Mouse (Mus musculus) lung, adult 2 months (tissue): ENCODE results near the gene Smarca2. TPM values are rescaled to one million over a fixed set of nuclear protein-coding genes. Genes with fewer than 3 reads are reported as not detected.

Source experiments
- DNase-seq: peaks from one replicate; pipeline ENCODE4 v3.0.0; 2022
- H3K4me1 ChIP-seq: fragments of 200-500 bp; 2 replicates; pipeline ENCODE4 v1.6.1; 2011; ENCODE audit warnings: low read length; ENCODE audit not compliant: control insufficient read depth, insufficient read depth
- H3K4me3 ChIP-seq: fragments of 200-500 bp; replicated peaks from 2 replicates; pipeline ENCODE3; 2011; ENCODE audit warnings: low read depth, mild to moderate bottlenecking, control low read depth, low read length; ENCODE audit errors: extremely low read depth
- CTCF ChIP-seq: fragments of 200-500 bp; IDR thresholded peaks from 2 replicates; pipeline ENCODE4 v1.5.1; 2011; ENCODE audit warnings: mild to moderate bottlenecking, low read length, control low read depth; ENCODE audit not compliant: insufficient read depth
- POLR2A ChIP-seq: fragments of 200-500 bp; IDR thresholded peaks from 2 replicates; pipeline ENCODE4 v1.6.1; 2011; ENCODE audit warnings: low read depth, mild to moderate bottlenecking, control low read depth, low read length, borderline replicate concordance; ENCODE audit errors: extremely low read depth
- WGBS: fragments of 180-500 bp; shearing (Covaris S2); methylation state at CpG from one replicate; pipeline ENCODE4 v1.1.7; 2018; 5-methylcytosine and 5-hydroxymethylcytosine counted together
- polyA plus RNA-seq: library from polyadenylated mRNA; depleted of rRNA; stranded (reverse); fragments of >200 nt; gene quantifications from 2 replicates; pipeline ENCODE4 v1.2.3, GENCODE M21; 2012

The Smarca2 gene
- polyA plus RNA-seq, 1 experiment = 78.9 TPM

DNA sequence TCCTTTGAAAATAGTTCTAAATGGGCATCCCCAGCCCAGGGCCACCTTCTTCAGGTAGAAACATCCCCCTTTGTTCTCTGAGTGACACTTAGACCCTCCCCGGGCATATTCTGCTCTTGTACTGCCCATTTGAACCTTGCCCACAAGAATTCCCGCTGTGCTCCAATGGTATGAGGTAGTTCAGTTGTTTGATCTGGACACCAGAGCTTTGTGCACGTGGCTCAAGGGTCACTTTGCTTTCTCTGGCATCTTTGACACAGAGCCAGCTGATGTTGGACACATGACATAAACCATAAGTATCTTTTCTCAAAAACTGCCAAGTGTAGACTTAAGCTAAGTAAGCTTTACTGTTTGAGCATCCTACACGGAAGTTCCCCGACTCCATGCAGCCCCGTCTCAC lies 151.1 kb downstream of the Smarca2 start:
- H3K4me1 ChIP-seq = peaks cover 17% of the 10 kb centered on the region
- no peak for DNase-seq
- no peak overlapping the region for H3K4me3 ChIP-seq
- no peak for TF ChIP-seq POLR2A
- no peak for TF ChIP-seq CTCF
- 59% methylated on average over 6 of the region's 6 CpGs for WGBS

DNA sequence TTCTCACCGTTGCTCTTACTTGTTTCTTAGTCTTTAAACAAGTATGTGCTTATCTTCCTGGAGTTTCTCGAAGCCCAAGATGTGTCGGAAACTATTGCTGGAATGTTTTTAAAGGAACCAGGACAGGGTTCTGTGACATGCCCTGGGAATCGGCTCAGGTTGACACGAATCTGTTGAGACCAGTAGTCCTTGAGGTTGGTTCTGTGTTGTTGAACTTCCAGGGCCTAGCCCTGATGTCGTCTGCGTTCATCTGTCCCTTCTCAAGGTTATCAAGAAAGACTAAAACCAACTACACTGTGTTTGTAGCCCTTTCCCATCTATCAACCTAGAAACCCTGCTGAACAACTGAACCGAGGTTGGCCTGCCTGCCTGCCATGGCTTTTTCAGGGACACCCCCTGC lies 151.5 kb downstream of the Smarca2 start:
- Histone ChIP-seq H3K4me3 (no peak overlapping the region), H3K4me1 (peaks cover 17% of the 10 kb centered on the region)
- DNase-seq = no peak
- WGBS = 41% methylated on average over 8 of the region's 8 CpGs
- TF ChIP-seq CTCF (no peak), POLR2A (no peak)

DNA sequence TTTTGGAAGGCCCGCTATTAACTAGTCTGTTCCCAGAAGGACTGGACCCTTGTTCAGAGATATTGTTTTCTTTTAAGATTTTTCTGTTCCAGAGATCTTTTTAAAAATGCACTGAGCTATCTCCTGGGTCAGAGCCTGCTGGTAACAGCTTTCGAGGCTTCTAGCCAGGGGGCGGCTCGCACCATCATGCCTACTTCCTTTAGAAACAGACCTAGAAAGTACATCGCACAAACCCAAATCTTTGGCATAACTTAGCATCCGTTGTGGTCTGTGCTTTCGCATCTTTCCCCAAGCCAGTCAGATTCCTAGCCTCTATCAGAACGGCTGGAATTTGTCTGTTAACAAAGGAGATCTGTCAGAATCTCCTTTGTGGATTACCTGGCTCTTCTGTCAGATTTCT lies 153.3 kb downstream of the Smarca2 start:
- no peak for DNase-seq
- Histone ChIP-seq H3K4me3 (no peak overlapping the region), H3K4me1 (peaks cover 14% of the 10 kb centered on the region)
- no peak for TF ChIP-seq POLR2A
- TF ChIP-seq CTCF = no peak
- 46% methylated on average over 8 of the region's 8 CpGs for WGBS

DNA sequence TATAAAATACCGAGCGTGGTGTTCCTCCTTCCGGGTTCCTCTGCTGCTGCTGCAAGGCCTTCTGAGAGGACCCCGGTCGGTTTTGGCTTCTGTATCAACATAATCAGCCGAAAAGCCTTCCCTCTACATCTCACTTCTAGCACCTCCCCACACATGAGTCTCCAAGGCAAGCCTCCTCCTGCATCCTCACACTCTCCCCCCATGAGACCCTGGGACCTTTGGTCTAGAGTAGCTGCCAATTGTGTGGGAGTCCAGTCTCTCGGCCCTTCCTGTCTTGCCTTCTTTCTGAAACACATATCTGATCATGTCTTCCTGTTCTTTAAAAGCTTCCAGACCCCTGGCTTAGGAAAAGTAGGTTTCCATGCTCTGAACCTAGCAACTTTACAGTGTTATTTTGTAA lies 153.8 kb downstream of the Smarca2 start:
- no peak for TF ChIP-seq CTCF
- no peak for TF ChIP-seq POLR2A
- no peak for DNase-seq
- Histone ChIP-seq H3K4me1 (peaks cover 14% of the 10 kb centered on the region), H3K4me3 (no peak overlapping the region)
- 28% methylated on average over 7 of the region's 7 CpGs for WGBS

DNA sequence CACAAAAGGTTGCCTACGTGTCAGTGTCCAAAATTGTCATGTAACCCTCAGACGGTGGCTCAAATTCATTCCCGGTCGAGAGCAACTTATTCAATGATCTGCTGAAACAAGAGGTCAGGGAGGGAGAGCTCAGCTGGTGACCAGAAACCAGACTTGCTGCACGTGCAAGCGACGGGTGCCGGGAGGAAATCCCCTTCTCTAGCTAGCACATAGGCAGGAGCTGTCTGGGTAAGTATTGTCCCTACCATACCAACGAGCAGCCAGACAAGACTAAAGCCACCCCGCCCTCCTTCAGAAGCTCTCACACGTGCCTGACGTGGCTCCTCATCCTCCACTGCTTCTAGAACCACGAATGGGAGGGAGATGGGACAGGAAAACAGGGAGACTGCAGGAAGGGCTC lies 154.4 kb downstream of the Smarca2 start:
- no peak overlapping the region for H3K4me3 ChIP-seq
- no peak for DNase-seq
- H3K4me1 ChIP-seq = peaks cover 14% of the 10 kb centered on the region
- TF ChIP-seq CTCF = no peak
- TF ChIP-seq POLR2A = no peak
- WGBS = 57% methylated on average over 13 of the region's 13 CpGs

DNA sequence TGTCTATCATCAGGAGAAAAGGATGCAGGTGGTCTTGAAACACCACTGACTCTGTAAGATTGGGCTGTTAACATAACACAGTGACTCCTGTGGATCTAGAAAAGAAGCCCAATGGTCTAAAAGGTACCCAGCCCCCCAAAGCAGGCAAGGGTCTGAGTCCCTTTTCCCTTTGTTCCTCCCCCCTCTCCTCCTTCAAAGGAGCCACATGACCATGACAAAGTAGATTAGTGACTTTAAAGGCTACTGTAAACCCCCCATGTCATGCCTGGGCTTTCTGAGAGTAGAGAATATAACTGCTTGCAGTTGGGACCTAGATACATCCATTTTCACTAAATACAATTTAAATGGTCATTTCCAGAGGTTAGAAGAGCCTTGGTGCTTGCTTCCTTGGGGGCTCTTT lies 156.4 kb downstream of the Smarca2 start:
- no peak for DNase-seq
- TF ChIP-seq POLR2A (no peak), CTCF (no peak)
- H3K4me1 ChIP-seq = peaks cover 9% of the 10 kb centered on the region
- no peak overlapping the region for H3K4me3 ChIP-seq

DNA sequence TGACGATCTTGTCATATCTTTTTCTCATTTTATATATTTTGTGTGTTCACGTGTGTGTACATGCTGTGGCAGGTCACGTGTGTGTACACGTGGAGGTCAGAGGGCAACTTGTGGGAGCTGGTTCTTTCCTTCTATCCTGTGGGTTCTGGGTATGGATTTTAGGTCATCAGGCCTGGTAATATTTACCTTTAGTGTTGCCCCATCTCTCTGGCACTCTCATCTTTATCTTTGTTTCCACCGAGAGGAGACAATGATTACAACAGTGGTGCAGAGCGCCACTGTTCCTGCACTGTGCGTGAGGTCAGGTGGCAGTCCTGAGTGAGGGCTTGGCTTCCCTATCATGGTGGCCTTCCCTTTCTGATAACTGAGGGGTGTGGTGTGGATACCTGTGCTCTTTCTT lies 160.6 kb downstream of the Smarca2 start:
- no peaks in the 10 kb centered on the region for H3K4me1 ChIP-seq
- no peak overlapping the region for H3K4me3 ChIP-seq
- WGBS = 85% methylated on average over 7 of the region's 7 CpGs
- TF ChIP-seq POLR2A (no peak), CTCF (no peak)
- no peak for DNase-seq

DNA sequence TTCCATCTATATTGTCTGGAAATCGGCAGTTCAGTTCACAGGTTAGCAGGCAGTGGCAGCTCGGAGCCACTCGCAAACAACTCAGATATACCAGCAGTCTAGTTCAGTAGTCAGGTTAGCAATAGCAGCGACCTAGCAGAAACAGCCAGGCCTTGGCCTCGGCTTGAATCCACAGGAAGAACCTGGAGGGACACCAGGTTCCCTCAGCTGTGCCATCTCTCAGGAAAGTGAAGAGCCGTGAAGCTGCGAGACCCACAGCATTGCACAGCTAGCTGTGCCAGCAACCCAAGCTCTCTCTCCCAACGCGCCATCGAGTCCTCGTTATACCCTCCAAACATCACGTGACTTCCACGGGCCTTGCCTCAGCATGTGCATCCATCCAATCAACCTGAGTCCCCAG lies 162.6 kb downstream of the Smarca2 start:
- WGBS = 91% methylated on average over 13 of the region's 13 CpGs
- DNase-seq = no peak

DNA sequence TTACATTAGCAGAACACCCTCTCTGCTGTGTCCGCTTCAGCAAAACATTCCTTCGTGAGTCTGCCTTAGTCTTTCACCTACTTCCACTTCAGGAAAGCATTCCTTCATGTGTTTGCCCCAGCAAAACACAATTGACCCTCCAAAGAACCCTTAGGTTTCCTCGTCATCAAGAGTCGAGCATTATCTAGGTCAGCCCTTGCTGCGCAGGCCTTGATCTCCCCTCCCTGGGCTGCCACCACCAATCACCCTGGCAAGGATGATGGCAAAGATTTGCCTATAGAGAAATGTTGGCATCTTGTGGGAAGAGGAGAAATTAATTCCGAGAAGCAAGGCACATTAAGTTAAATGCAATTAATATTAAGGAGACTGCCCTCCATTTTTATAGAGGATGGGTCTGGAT lies 163.1 kb downstream of the Smarca2 start:
- Histone ChIP-seq H3K4me3 (no peak overlapping the region), H3K4me1 (no peaks in the 10 kb centered on the region)
- DNase-seq = no peak
- TF ChIP-seq CTCF (no peak), POLR2A (no peak)
- WGBS = 83% methylated on average over 6 of the region's 6 CpGs

More for the DNA sequence above, 162.6 kb downstream of the Smarca2 start:
- TF ChIP-seq CTCF (no peak), POLR2A (no peak)
- no peaks in the 10 kb centered on the region for H3K4me1 ChIP-seq
- H3K4me3 ChIP-seq = no peak overlapping the region

DNA sequence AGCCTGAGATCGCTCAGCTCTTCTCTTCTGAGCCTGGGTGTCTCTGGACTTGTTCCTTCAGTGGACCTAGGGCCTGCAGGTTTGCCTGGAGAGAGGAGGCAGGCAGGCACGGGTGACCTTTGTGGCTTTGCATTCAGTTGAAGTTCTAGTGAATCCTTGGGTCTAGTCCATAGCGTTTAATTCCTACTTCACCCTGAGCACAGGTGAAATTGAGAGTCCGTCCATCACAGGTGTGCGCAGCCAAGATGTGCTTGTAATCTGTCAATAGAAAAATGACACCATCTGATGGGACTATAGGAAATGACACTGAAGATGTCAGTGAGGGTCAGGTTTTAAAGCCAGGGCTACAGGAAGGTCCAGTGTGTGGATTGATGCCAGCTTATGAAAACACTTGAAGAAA lies 164.0 kb downstream of the Smarca2 start:
- TF ChIP-seq POLR2A (no peak), CTCF (no peak)
- H3K4me3 ChIP-seq = no peak overlapping the region
- 91% methylated on average over 5 of the region's 5 CpGs for WGBS
- no peak for DNase-seq
- no peaks in the 10 kb centered on the region for H3K4me1 ChIP-seq
